Mouse (Mus musculus) stomach, postnatal 0 days (tissue): ENCODE measurements around the gene Dhx32.

Experiments
- CTCF ChIP-seq: IDR thresholded peaks from 2 replicates; pipeline ENCODE4 v1.5.1; 2016; ENCODE audit warnings: antibody characterized with exemption, low read depth, mild to moderate bottlenecking, moderate library complexity
- EP300 ChIP-seq: optimal IDR thresholded peaks from 2 replicates; pipeline ENCODE3; 2016; ENCODE audit warnings: antibody characterized with exemption

- TF ChIP-seq CTCF (no peak), EP300 (no peak)
Observed at GRCm38 (mm10) chr7:133715387-133715786, 67.1 kb downstream of the Dhx32 start.
